Mouse (Mus musculus) adrenal gland, adult 8-10 months (tissue): ENCODE data around the gene Kif2c. TPM values are rescaled to one million over a fixed set of nuclear protein-coding genes. Genes with fewer than 3 reads are reported as not detected.

Experiments
- DNase-seq: peaks from one replicate; pipeline ENCODE4 v3.0.0; 2022
- total RNA-seq, 4 experiments: library from RNA; stranded (reverse); gene quantifications; 2 replicates each; pipeline ENCODE4 v1.2.4; 2022

The Kif2c gene
- total RNA-seq = 1 to 10 TPM in 1 of 4 experiments, under 1 TPM in 3; 0.87 to 1.1 (median 0.93) TPM

DNA sequence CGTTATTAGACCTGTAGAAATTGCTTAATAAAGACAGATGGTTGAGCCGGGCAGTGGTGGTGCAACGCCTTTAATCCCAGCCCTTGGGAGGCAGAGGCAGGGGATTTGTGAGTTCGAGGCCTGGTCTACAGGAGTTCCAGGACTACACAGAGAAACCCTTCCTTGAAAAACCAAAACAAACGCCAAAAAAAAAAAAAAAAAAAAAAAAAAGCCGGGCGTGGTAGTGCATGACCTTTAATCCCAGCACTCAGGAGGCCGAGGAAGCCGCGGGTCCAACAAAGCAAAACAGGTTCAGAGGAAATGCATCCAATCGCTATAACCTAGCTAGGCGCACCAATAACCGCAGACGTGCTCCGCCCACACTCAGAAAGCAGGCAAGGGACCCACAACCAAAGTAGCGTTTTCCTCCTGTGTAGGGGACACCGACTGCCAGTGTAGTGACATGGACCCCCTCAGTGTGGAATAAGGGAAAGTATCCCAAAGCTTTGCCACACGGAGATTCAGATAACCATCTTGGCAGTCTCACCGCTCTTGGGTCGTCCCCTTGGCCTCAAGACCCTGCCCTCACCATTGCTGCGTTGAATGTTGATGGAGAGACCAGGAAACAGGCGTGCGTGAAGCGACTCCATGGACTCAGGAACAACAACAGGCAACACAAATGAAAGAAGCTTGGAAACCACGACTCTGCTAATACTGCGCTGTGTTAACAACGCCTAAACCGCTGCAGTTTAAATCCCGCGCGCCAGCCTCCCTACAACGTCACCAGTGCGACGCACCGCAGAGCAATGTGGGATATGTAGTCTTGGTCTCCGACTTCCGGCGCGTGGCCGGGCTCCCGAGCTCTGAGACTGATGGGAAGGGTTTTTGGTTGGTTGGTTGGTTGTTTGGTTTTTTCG is at the start of gene Kif2c:
TSS of gene Kif2c (minus strand) at position 777 of the 896 bp plus-strand sequence.
- peak; percentile 88 for DNase-seq

DNA sequence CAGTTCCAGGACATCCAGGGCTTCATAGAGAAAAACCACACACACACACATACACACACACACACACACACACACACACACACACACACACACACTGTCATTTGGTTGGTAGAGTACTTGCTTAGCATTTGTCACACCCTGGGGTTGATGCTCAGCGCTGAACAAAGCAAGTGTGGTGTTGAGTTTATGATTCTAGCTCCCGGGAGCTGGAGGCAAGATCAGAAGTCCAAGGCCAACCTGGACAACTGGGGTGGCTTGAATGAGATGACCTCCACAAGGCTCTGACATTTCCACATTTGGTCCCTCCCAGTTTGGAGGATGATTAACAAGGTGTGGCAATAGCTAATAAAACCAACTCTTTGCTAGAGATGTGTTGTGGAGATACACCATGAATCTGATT is 48.8 kb upstream of the Kif2c start:
- peak; percentile 31 for DNase-seq

DNA sequence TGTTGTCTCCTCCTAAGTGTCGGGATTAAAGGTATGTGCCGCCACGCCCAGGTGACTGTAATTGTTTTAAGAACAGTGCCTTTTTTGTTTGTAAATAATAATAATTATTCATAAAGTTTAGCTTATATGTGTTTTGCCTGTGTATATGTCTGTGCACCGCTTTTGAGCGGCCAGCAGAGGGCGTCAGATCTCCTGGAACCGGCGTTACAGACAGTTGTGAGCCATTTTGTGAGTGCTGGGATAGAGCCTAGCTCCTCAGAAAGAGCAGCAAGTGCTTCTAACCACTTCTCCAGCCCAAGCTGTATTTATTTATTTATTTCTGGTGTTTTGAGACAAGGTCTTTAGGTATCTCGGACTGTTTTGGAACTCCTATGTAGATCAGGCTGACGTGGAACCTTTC is 47.9 kb upstream of the Kif2c start:
- no peak for DNase-seq

DNA sequence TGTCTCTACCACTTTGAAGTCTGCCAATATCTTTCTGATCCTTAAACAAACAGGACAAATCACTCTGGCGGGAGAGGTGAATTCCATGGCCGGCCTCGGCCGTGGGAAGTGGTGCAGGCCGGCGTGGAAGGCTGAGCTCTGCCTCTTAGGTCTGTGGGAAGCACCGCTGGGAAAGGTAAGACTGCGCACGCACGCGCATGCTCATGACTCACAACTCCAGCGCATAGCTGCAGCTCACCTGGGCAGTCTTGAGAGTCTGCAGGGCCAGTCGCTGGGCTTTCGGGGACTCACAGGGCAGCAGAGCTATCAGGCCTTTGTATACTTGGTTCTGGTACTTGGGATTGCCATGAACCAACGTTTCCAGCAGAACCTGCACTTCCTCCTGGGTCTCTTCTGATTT is 47.2 kb upstream of the Kif2c start:
- DNase-seq = no peak

DNA sequence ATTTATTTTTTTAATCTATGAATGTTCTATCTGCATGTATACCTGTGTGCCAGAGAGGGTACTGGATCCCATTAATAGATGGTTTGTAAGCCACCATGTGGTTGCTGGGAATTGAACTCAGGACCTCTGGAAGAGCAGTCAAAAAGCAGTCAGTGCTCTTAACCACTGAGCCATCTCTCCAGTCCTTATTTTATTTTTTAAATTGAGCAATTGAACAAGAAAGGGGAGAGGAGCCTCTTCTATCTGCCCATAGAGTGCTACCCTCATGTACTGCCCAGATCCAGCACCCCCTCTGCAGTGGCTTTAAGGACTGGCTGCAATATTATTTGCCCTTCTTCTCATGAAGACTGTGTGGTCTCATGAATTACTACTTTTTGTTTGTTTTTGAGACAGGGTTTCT is 42.8 kb upstream of the Kif2c start:
- no peak for DNase-seq

DNA sequence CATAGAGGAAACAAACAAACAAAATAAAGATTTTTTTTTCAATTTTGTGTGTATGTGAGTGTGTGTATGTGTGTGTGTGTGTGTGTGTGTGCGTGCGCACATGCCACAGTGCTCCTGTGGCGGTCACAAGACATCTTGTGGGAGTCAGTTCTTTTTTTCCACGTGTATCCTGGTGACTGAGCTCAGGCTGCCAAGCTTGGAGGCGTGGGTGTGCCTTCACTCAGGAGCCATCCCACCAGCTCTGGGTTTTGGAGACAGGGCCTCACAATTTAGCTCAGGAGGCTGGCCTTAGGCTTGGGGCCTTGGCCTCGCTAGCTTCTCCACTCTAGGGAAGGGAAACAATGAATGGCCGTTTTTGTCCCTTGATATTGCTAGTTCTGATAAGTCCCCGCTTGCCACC is 41.7 kb upstream of the Kif2c start:
- DNase-seq = no peak

DNA sequence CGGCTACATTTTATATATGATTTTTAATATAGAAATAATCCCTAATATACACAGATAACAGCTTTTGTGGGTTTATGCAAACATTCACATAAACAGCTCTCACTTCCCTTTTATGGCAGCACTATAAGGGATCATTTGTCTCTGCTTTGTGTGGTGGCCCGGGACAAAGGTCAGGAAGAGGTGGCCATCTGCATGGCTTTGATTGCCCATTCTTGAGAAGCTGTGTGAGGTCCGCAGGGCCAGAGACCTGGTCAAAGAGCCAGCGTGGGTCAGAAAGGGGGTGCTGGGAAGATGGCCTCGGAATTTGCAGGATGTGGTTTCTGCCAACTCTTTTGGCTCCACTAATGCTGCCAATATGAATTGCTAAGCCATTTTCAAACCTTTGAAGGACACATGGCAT is 40.6 kb upstream of the Kif2c start:
- no peak for DNase-seq

DNA sequence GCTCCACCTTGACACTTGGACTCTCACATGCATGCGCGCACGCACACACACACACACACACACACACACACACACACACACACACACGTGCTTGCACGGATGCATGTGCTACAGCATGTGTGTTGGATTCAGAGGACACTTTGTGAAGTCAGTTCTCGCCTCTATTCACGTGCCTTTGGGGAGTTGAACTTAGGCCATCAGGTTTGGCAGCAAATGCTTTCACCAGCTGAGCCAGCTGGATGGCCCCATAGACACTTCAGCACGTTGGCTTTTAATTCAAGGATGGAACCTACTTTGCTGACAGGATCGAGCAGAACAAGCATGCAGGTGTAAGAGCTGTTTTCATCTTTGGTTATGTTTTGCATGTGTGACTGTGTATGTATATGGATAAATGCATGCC is 39.4 kb upstream of the Kif2c start:
- no peak for DNase-seq

DNA sequence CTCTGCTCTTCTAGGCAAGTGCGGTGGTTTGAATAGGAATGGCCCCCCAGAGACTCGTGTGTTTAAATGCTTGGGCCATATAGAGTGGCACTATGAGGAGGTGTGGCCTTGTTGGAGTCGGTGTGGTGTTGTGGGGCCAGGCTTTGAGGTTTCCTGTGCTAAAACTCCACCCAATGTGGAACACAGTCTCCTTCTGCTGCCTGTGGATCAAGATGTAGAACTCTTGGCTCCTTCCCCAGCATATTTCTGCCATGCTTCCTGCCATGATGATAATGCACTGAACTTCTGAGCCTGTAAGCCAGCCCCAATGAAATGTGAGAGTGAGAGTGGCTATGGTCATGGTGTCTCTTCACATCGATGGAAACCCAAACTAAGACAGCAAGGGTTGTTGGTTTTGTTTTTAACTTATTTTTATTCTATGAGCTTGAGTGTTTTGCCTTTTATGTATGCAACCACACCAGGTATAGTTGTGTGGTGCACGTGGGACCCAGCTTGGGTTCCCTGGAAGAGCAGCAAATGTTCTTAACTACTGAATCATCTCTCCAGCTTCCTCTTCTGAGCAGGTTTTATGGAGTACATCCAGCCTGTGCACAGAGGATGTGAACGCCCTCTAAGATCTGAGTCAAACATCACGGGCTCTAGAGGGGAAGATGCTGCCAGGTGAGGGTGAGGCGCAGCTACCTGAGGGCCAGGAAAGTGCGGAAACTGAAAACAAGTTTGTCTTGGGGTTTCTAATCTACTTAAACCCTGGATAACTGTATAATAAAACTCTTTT is 38.5 kb upstream of the Kif2c start:
- no peak for DNase-seq

DNA sequence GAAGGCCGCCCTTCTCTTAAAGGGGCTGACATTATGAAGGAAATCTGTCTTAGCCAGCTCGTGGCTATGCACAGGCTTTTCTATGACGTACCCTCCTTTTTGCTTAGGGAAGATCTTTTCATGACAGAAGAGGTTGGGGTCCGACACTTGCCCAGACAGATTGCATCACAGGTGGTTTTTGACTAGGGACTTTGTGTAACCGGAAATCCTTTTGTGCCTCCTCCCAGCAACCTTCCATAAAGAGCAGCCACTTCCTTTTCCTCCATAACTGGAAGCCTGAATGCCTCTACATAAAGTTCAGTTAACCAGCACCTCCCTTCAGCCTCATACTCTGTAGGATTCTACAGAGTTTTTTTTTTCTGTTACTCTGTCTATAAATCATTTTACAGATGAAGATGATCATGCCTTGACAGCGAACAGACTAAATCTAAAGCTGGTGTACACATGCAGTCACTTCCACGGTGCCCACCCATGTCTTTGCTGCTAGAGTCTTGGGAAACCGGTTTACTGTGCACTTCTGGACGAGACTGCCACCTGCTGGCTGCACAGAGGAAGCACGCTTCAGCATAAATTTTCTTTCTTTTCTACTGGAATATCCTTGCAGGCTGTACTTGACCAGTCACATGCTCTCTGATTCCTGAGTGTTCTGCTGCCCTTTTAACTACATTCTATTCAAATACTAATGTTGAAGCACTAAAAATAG is 36.2 kb upstream of the Kif2c start:
- no peak for DNase-seq

DNA sequence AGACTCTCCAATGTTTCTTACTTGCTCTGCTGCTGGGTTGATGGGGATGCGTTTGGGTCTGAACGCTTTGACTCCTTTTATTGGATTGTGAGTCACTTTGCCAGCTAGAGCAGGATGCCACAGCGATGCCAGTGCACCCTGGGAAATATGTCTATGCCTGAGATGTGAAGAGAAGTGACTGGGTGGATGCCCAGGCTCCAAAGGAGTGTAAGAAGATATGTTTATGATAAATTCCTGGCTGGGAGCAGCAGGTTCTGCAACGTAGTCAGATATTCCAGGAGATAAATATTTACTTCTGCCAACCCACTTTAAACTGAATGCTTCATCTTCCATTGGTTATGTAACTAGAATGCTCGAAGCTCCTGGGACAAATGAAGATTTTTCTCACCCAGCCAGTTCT is 34.6 kb upstream of the Kif2c start:
- DNase-seq = no peak

DNA sequence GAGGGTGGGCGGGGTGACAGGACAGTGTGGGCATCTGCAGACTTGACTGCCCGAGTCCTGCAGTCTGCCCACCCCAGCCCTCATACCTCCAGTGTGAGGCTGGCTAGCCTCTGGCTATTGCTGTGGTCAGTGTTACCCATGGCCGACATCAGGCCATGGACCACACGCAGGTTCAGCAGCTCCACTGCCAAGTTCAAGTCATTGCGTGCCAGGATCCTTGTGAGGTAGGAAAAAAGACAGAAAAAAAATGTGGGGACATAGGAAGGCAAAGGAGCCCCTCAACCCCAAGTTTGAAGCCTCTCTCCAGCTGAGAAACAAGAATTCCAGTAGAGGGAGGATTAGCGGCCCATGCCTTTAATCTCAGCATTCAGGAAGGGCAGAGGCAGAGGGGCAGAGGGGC is 31.8 kb upstream of the Kif2c start:
- no peak for DNase-seq

DNA sequence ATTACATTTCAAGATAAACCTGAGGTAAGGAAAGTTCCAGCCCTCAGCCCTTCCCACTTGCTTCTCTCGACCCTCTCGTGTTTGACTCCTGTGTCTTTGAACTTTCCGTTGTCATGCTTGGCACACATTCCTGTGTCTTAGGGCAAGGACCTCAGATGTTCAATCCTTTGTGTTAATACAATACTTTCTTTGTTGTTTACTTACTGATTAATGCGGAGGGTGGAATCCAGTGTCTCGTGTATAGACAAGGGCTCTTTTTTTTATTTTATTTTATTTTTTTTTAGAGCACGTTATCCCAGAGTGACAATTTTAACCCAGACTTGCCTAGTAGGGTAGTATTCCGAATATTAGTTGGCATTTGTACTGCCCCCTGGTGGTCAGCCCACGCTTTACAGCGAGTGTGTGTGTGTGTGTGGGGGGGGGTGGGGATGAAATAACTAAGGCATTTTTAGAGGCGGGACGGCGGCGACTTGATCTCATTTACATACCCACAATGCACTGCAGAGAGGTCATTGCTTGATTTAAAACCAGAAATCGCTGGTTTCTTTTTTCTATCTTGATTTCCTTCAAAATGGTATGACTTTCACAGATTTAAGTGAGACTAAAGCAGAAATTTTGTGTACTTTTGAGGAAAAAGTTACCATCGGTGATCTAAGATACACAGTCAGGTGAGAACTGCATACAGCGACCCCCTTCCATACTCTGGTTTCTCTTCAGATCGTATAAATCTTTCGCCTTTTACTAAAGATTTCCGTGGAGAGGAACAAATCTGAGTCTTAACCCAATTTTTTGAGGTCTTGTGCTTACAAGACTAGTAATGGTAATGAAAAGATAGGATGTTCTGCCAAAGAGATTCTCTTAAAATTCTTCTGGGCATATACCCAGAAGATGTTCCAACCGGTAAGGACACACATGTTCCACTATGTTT is 28.0 kb upstream of the Kif2c start:
- peak; percentile 64 for DNase-seq

DNA sequence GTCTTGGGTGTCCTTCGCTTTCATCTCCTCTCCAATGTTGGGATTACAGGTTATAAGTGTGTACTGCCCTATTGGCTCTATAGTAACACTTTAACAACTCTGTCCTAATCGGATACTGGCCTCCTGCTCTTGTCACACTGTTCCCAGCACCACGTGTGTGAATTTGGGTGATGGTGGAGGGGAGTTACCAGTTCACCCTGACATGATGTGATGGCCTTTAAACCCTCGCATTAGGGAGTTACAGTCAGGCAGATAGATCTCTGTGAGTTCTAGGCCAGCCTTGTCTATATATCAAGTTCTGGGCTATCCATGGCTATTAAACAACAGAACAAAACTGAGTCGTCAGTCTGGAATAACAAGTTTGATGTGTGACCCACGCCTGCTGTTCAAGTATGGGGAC is 27.2 kb upstream of the Kif2c start:
- no peak for DNase-seq

DNA sequence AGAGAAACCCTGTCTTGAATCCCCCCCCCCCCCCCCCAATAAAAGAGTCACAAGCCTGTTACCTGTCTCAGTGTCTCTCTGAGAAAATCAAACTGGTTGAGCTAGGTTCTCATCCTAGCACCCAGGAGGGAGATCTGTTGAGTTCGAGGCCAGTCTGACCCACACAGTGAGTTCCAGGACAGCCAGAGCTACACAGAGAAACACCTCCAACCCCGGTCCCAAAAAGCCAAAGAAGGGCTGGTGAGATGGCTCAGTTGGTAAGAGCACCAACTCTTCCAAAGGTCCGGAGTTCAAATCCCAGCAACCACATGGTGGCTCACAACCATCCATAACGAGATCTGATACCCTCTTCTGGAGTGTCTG is 20.5 kb upstream of the Kif2c start:
- no peak for DNase-seq

DNA sequence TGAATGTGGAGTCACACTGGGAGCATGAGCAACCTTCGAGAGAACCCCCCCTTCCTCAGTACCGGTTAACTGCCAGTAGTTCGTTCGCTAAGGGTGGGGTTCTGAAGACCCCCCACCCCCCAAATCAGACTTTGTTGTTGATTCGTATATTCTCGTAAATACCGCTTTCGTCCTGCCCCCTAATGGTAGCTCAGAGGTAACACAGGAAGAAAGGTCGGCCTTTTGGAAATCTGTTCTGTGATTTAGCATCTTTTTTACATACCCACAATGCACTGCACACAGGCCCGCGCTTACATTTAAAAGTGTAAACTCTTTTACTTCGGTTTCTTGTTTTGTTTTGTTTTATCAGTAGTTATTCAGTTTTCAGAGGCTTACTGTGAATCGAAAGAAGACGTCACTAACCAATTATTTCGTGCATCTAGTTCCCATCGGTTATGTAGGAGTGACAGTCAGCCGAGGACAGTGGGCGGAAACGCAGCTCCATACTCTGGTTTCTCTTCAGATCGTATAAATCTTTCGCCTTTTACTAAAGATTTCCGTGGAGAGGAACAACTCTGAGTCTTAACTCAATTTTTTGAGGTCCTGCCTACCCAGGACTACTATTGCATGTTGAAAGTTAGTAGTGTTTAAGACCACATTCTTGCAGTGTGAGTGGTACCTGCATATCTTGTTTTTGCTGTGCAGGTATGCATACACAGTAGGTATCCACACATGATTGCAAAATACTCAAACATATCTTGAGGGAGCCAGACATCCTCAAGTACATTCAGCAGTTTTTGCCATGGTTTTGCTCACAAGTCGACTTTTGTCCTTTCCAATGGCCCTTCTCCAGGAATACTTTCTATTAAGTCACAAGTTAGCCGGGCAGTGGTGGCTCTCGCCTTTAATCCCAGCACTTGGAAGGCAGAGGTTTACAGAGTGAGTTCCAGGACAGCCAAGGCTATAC is 19.9 kb upstream of the Kif2c start:
- DNase-seq = no peak

DNA sequence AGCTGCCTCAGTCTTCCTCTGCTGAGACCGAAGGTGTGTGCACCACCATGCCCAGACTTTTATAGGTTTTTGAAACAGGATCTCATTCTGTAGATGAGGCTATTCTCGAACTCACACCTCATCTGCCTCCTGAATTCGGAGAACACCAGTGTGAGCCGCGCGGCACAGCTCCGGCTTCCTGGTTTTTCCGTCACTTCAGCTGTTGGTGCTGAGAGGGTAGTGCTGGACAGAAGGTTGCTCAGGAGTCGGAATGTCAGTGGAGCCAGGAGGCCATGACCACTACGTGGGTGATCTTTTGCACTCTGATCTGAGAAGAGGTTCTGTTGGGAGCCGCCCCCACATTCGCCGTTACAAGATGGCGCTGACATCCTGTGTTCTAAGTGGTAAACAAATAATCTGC is 9.4 kb upstream of the Kif2c start:
- DNase-seq = no peak

DNA sequence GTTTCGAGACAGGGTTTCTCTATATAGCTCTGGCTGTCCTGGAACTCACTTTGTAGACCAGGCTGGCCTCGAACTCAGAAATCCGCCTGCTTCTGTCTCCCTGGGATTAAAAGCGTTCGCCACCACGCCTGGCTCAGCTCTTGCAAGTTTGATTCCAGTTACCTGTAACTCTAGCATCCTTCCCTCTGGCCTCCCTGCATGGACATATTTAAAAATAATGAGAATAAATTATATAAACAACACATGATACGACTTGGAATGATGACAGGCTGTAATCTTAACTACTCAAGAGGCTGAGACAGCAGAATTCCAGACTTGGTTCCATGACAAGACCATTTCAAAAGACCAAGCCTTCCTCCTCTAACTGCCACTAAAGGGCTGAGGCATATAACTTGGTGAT is 8.2 kb upstream of the Kif2c start:
- DNase-seq = no peak

DNA sequence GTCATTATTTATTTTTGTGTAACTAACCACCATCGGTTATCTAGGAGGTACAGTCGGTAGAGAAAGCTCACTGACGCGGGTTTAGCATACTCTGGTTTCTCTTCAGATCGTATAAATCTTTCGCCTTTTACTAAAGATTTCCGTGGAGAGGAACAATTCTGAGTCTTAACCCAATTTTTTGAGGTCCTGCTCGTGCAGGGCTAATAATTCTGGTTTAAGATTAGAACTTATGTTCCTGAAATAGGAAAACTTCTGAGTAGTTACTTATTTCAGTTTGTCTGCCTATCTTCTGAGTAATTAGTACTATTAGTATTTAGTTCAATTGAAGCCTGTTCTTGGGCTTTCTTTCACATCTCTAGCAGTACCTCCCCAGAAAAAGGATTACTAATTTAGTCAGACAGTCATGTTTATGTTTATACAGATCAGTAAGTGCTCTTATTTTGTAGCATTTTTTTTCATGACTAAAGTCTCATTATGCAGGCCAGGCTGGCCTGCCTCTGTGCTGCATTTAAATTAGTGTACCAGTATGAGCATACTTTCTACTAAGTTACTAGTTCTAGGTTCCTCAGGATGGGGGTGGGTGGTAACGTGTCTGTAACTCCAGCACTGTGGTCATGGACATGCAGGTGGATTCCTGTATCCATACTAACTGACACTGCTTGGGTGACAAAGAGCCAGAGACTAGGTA is 7.6 kb upstream of the Kif2c start:
- no peak for DNase-seq

DNA sequence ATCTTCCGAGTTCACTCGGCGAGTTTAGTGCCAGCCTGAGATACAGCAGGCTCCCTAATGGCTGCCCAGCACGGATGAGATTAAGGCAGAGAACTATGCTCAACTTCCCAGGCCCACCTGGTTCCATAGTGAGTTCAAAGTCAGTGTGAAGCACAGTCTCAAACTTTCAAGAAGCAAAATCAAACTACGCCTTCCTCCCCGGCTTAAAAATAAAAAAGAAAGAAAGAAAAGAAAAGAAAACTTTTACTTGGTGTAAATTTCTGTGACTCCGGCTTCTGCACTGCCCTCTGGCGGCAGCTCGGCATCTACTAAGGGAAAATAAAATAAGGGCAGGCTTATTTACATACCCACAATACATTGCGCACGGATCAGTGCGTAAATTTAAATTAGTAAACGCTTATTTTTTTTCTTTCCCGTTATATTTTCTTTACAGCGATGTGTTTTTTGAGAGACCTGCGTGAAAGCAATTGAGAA is 7.0 kb upstream of the Kif2c start:
- DNase-seq = peak; percentile 61
